Mouse (Mus musculus): Measurements from ENCODE around the gene Mef2a. TPM values are rescaled to one million over a fixed set of nuclear protein-coding genes. Genes with fewer than 3 reads are reported as not detected.

Gene Mef2a
- total RNA-seq, 2 experiments from 2014 or later = 137 to 159 TPM

GRCm38 (mm10) chr7:67216351-67216750 lies 156.3 kb downstream of the Mef2a start:
- DNase-seq (ENCODE audit: extremely low spot score in 1 of 2, low spot score in 1 of 2) = no peak

- DNase-seq (ENCODE audit: extremely low spot score in 1 of 2, low spot score in 1 of 2) = no peak
Measured at GRCm38 (mm10) chr7:67213589-67213988, 159.1 kb downstream of the Mef2a start.

GRCm38 (mm10) chr7:67211971-67212370 lies 160.7 kb downstream of the Mef2a start:
- DNase-seq (ENCODE audit: extremely low spot score in 1 of 2, low spot score in 1 of 2) = no peak

- DNase-seq (ENCODE audit: extremely low spot score in 1 of 2, low spot score in 1 of 2) = no peak
Measured at GRCm38 (mm10) chr7:67211341-67211740, 161.3 kb downstream of the Mef2a start.

GRCm38 (mm10) chr7:67210004-67210833 lies 162.4 kb downstream of the Mef2a start:
- DNase-seq (ENCODE audit: extremely low spot score in 1 of 2, low spot score in 1 of 2) = no peak

DNA sequence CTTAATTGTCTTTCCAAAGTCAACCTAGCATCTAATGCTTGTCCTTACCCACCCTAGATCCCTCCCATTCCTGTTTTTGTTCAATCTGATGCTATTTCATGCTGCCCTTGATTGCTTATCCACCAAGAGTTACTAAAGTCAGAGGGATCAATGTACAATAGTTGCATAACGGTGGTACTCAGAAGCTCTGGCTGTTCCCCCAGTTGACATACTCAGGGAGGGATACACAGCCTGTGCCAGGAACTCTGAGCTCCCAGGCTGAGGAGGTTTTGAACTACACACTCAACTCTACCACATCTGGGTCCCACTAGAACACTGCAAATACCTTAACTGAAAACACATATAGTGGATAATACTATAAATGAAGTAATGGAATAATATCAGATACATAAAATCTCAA lies 164.3 kb downstream of the Mef2a start:
- no peak for DNase-seq (ENCODE audit: extremely low spot score in 1 of 2, low spot score in 1 of 2)

DNA sequence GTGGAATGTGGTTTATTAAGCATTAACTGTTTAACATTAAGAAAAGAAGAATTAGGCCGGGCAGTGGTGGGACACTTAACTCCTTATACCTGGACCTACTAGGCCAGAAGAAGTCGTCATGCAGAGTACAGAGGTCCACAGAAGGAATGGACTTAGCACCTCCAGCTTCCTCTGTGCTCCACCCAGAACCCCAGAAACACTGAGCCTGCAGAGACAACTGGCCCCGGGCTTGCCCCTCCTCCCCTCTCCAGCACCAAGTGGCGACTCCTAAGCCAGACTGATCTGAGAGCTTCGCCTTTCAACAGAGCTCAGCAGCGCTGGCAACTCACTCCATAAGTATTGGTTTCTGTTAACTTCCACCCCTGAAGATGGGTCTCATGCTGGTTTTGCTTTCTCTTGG lies 165.0 kb downstream of the Mef2a start:
- no peak for DNase-seq (ENCODE audit: extremely low spot score in 1 of 2, low spot score in 1 of 2)

- no peak for DNase-seq (ENCODE audit: extremely low spot score in 1 of 2, low spot score in 1 of 2)
Measured at GRCm38 (mm10) chr7:67206496-67206895, 166.2 kb downstream of the Mef2a start.

- DNase-seq (ENCODE audit: extremely low spot score in 1 of 2, low spot score in 1 of 2) = no peak
Measured at GRCm38 (mm10) chr7:67205734-67206425, 166.8 kb downstream of the Mef2a start.

- no peak for DNase-seq (ENCODE audit: extremely low spot score in 1 of 2, low spot score in 1 of 2)
Measured at GRCm38 (mm10) chr7:67203625-67204024, 169.0 kb downstream of the Mef2a start.

DNA sequence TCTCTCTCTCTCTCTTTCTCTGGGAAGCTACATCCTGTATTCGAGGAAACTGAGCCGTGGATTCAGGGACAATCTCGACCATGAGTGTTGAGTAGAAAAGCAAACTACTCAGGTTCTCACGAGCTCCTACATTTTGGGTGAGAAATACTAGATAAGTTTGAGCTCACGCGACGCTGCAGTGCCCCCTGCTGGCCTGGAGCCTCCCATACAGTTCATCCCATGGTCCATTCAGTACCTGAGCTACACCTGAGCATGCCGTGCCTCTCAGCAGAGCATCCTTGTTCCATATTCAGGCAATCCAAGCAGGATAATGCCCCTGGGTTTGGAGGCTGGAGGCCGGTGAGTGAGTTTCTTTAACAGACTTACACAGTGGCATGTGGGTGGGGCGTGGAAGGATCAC lies 173.2 kb downstream of the Mef2a start:
- DNase-seq (ENCODE audit: extremely low spot score in 1 of 2, low spot score in 1 of 2) = peak; percentile 55 to 79

- no peak for DNase-seq (ENCODE audit: extremely low spot score in 1 of 2, low spot score in 1 of 2)
Measured at GRCm38 (mm10) chr7:67183786-67184185, 188.9 kb downstream of the Mef2a start.

Other genes with a start within 250 kb of the Mef2a start
- gene Lysmd4, start 150.3 kb downstream of the Mef2a start, total RNA-seq (2021) = 10 to 100 TPM; 32.3 to 37.1 TPM